Mouse (Mus musculus) bone marrow, adult 2 months (tissue): ENCODE measurements around the gene Ensa.

Source experiments
- CTCF ChIP-seq: fragments of 200-500 bp; IDR thresholded peaks from 2 replicates; pipeline ENCODE4 v1.5.1; 2011; ENCODE audit warnings: low read length, control low read depth; ENCODE audit not compliant: control insufficient read depth, insufficient read depth
- POLR2A ChIP-seq: fragments of 200-500 bp; IDR thresholded peaks from 2 replicates; pipeline ENCODE4 v1.6.1; 2011; ENCODE audit warnings: low read depth, mild to moderate bottlenecking, control low read depth, low read length, borderline replicate concordance; ENCODE audit not compliant: control insufficient read depth

DNA sequence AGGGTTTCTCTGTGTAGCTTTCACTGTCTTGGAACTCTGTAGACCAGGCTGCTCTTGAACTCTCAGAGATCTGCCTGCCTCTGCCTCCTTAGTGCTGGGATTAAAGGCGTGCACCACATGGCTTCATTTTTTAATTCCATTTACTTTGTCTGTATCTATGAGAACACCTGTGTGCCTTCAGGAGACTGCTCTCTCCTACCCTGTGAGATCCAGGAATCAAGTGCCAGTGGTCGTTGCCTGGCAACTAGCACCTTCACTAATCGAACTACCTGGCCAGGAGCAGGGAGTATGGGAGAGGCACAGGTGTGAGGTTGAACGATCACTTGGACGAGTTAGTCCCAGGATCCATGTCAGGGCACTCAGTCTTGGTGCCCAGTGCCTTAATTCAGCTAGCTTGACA is 46.4 kb downstream of the Ensa start:
- TF ChIP-seq CTCF (no peak), POLR2A (no peak)
